Mouse (Mus musculus) ES-E14 (cell line): ENCODE data around the gene Nfkb1.

Source experiments
- HCFC1 ChIP-seq: IDR thresholded peaks from 2 replicates; pipeline ENCODE4 v1.6.1; 2012; ENCODE audit warnings: low read length, inconsistent platforms, borderline replicate concordance; ENCODE audit not compliant: insufficient read depth
- ZC3H11A ChIP-seq: IDR thresholded peaks from 2 replicates; pipeline ENCODE4 v1.6.1; 2012; ENCODE audit warnings: low read depth, mild to moderate bottlenecking, inconsistent platforms, low read length, borderline replicate concordance
- ZNF384 ChIP-seq: IDR thresholded peaks from 2 replicates; pipeline ENCODE4 v1.6.1; 2012; ENCODE audit warnings: low read depth, low read length, inconsistent platforms

DNA sequence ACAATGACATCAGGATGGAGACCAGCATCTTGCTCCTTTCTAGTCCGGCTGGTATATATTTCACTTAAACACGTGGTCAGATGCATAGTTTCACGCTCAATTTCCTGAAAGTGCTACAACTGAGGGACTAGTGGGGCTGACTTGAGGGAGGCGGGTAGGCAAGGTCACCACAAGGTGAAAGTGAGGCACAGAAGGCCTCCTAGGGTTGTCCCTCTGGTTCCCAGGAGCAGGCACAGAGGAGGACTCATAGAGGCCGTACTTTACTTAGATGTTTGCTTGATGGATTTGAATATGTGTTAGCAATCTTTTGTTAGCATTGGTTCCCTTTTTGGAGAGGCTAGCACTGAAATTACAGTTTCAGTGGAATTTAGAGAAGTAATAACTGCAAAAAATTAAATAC, 4.9 kb downstream of the Nfkb1 start:
- TF ChIP-seq ZNF384 (no peak), HCFC1 (no peak), ZC3H11A (no peak)
